Mouse (Mus musculus) liver, postnatal 0 days (tissue): ENCODE measurements around the gene Slc22a14.

Experiments
- CTCF ChIP-seq: sonication (generic); IDR thresholded peaks from 2 replicates; pipeline ENCODE4 v1.5.1; 2016; ENCODE audit warnings: antibody characterized with exemption, low read depth
- EP300 ChIP-seq: IDR thresholded peaks from 2 replicates; pipeline ENCODE4 v1.6.1; 2016; ENCODE audit warnings: antibody characterized with exemption, low read depth, mild to moderate bottlenecking

GRCm38 (mm10) chr9:119239274-119239673 is 126.1 kb downstream of the Slc22a14 start:
- no peak for TF ChIP-seq EP300
- TF ChIP-seq CTCF = no peak
